Mouse (Mus musculus) embryonic facial prominence, embryonic 11.5 days (tissue): ENCODE measurements around the gene Prkrip1. TPM values are rescaled to one million over a fixed set of nuclear protein-coding genes. Genes with fewer than 3 reads are reported as not detected.
"Not testable (repeated sequence)": the region's sequence is repeated elsewhere in the genome, so short reads cannot be mapped to it uniquely, and the experiment has no call there.

Source experiments
- ATAC-seq: fragments of 200-750 bp; cut with Nextera tagmentation; replicated peaks from 2 replicates; pipeline ENCODE4 v1.8.0; 2017; ENCODE audit warnings: low read depth; ENCODE audit not compliant: insufficient number of reproducible peaks, low FRiP score, low TSS enrichment
- DNase-seq: peaks from one replicate; pipeline ENCODE4 v3.0.0-alpha.2; 2015; ENCODE audit warnings: low spot score
- H3K27ac ChIP-seq: fragments of 300-500 bp; sonication (generic); replicated peaks from 2 replicates; pipeline ENCODE4 v1.5.1; 2014; ENCODE audit warnings: mild to moderate bottlenecking, low read depth, low read length, control low read depth
- H3K27me3 ChIP-seq: fragments of 300-500 bp; sonication (generic); 2 replicates; pipeline ENCODE4 v1.6.1; 2014; ENCODE audit warnings: mild to moderate bottlenecking, low read length, moderate library complexity, mixed read lengths; ENCODE audit not compliant: control insufficient read depth, insufficient read depth
- H3K36me3 ChIP-seq: fragments of 300-500 bp; sonication (generic); replicated peaks from 2 replicates; pipeline ENCODE4 v1.6.1; 2014; ENCODE audit warnings: low read depth, mild to moderate bottlenecking, low read length, moderate library complexity, mixed read lengths; ENCODE audit not compliant: control insufficient read depth, insufficient read depth
- H3K4me1 ChIP-seq: fragments of 300-500 bp; sonication (generic); 2 replicates; pipeline ENCODE4 v1.6.1; 2014; ENCODE audit warnings: low read length, mixed read lengths; ENCODE audit not compliant: control insufficient read depth, insufficient read depth
- H3K4me2 ChIP-seq: fragments of 300-500 bp; sonication (generic); 2 replicates; pipeline ENCODE4 v1.6.1; 2014; ENCODE audit warnings: low read depth, mild to moderate bottlenecking, control low read depth, low read length, moderate library complexity
- H3K4me3 ChIP-seq: fragments of 300-500 bp; sonication (generic); 2 replicates; pipeline ENCODE4 v1.5.1; 2014; ENCODE audit warnings: low read depth, low read length, control low read depth
- H3K9ac ChIP-seq: fragments of 300-500 bp; sonication (generic); replicated peaks from 2 replicates; pipeline ENCODE4 v1.6.1; 2014; ENCODE audit warnings: mild to moderate bottlenecking, control low read depth, low read length
- H3K9me3 ChIP-seq: fragments of 300-500 bp; sonication (generic); replicated peaks from 2 replicates; pipeline ENCODE4 v1.6.1; 2016; ENCODE audit warnings: mild to moderate bottlenecking, low read length, inconsistent platforms, mixed read lengths; ENCODE audit not compliant: control insufficient read depth
- WGBS: fragments of 180-500 bp; shearing (Covaris S2); extraction: QIAGEN DNeasy Blood & Tissue Kit; methylation state at CpG from one replicate; pipeline ENCODE4 v1.1.7; 2014; 5-methylcytosine and 5-hydroxymethylcytosine counted together
- polyA plus RNA-seq: library from polyadenylated mRNA; unstranded; fragments of >200 nt; fragmentation: Nextera tagmentation; extraction: Ambion mirVana; gene quantifications from 2 replicates; pipeline ENCODE4 v1.2.1, GENCODE M21; 2014

The Prkrip1 gene
- polyA plus RNA-seq, 1 experiment from 2014 or later: 75.6 TPM

DNA sequence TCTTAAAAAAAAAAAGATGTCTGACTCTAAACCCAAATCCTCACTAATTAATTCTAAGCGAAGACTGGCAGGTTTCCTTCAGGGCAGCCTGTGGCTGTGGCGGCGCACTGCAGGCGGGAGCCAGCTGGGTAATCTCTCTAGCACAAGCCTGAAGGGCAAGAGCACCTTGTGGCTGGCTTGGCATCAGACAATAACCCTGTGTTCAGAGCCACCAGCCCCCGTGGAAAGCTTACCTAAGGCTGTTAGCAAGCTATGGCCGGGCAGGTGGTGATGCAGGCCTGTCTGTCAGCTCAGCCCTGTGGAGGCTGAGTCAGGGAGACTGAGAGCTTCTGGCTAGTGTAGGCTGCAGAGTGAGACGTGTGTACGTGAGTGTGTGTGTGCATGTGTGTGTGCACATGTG is 33.5 kb downstream of the Prkrip1 start:
- no peak for DNase-seq
- H3K4me1 ChIP-seq: no peaks in the 10 kb centered on the region
- WGBS: 79% methylated on average over 8 of the region's 8 CpGs
- no peak overlapping the region for H3K9ac ChIP-seq
- H3K27me3 ChIP-seq: no peaks in the 10 kb centered on the region
- H3K36me3 ChIP-seq: no peaks in the 10 kb centered on the region
- H3K27ac ChIP-seq: no peak overlapping the region
- H3K9me3 ChIP-seq: no peaks in the 10 kb centered on the region
- H3K4me3 ChIP-seq: no peak overlapping the region
- no peak for ATAC-seq
- H3K4me2 ChIP-seq: no peak overlapping the region

DNA sequence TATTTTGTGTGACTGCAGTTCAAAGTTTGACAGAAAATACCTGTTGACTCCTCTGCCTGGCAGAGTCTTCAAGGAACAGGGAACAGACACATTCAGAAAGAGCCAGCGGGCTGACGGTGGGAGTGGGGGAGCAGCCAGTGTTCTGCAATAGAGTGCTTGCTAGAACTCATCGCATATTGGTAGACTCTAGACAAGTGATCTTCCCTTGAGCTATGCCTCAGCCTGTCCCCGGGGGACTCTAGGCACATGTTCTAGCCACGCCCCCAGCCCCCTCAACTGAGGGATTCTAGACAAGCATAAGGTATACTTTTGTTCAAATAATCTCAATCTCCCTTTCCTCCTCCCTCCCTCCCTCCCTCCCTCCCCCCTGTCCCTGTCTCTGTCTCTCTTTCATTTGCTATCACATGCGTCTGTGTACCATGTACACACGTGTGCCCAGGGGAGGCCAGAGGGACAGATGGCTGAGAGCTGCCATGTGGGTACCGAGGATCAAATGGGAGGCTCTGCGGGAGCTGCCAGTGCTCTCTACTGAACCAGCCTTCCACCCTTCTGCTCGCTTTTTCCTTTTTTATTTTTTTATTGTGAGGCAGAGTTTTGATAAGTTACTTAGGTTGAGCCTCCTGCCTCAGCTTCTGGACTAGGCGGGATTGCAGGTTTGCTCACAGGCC is 34.8 kb downstream of the Prkrip1 start:
- Histone ChIP-seq H3K36me3 (no peaks in the 10 kb centered on the region), H3K4me3 (no peak overlapping the region), H3K4me1 (no peaks in the 10 kb centered on the region), H3K4me2 (no peak overlapping the region), H3K9ac (no peak overlapping the region), H3K27ac (no peak overlapping the region), H3K27me3 (no peaks in the 10 kb centered on the region), H3K9me3 (no peaks in the 10 kb centered on the region)
- DNase-seq (no peak), ATAC-seq (no peak)
- whole genome bisulfite sequencing: 84% methylated on average over 11 of the region's 11 CpGs

DNA sequence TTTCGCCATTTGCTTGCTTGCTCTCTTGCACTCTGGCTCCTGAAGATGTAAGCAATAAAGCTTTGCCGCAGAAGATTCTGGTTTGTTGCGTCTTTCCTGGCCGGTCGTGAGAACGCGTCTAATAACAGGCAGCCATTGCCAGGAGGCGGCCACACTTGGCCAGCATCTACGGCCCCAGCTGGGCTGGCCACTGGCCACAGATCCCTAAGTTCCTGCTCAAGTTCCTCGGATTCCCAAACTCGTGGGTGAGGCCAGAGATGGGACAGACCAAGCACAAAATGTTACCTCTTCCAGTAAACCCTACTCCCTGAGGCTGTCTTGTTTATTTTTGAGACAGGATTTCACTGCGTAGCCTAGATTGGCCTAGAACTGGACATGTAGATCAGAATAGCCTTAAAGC is 38.7 kb downstream of the Prkrip1 start:
- not testable (repeated sequence) for H3K36me3 ChIP-seq, H3K4me1 ChIP-seq, H3K27me3 ChIP-seq, DNase-seq, H3K4me3 ChIP-seq, H3K27ac ChIP-seq, H3K4me2 ChIP-seq, ATAC-seq, H3K9me3 ChIP-seq, H3K9ac ChIP-seq
- WGBS: 92% methylated on average over 11 of the region's 12 CpGs

DNA sequence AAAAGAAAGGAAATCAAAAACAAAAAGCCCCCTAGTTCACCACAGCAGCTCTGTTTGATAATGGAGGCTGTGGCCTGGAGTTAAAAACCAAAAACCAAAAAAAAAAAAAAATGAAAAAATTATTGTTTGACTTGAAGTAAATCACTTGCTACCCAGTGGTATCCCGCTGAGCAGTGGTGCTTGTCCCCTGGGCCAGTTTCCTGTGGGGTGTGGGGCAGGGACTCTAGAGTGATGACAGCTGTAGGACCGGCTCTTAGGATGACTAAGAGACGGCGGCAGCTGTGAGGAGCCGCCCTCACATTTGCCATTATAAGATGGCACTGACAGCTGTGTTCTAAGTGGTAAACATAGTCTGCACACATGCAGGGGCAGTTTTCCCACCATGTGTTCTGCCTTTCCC is 43.4 kb downstream of the Prkrip1 start:
- Histone ChIP-seq H3K27me3 (no peaks in the 10 kb centered on the region), H3K4me3 (no peak overlapping the region), H3K4me2 (no peak overlapping the region), H3K27ac (no peak overlapping the region), H3K9ac (no peak overlapping the region), H3K4me1 (no peaks in the 10 kb centered on the region), H3K36me3 (no peaks in the 10 kb centered on the region), H3K9me3 (no peaks in the 10 kb centered on the region)
- 78% methylated on average over 5 of the region's 5 CpGs for WGBS
- ATAC-seq (no peak), DNase-seq (no peak)

DNA sequence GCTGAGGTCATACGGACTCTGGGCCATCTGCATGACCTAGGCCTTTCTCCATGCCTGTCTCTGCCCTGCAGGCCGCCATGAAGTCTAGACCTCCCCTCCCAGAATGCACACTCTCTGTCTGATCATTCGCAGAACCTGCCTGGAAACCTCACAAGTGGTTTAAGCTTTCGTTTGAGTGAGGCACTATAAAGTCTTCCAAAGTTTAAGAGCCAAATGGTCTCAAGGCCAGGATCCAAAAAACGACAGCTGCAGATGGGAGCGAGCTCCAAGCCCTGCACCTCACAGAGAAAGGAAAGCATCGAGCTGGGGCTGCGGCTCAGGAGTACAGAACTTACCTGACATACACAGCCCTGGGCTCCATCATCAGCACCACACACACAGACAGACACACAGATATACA is 46.4 kb downstream of the Prkrip1 start:
- Histone ChIP-seq H3K4me2 (no peak overlapping the region), H3K4me3 (no peak overlapping the region), H3K4me1 (no peaks in the 10 kb centered on the region), H3K36me3 (no peaks in the 10 kb centered on the region), H3K27me3 (no peaks in the 10 kb centered on the region), H3K9ac (no peak overlapping the region), H3K9me3 (no peaks in the 10 kb centered on the region), H3K27ac (no peak overlapping the region)
- 80% methylated on average over 8 of the region's 8 CpGs for WGBS
- no peak for DNase-seq
- no peak for ATAC-seq

DNA sequence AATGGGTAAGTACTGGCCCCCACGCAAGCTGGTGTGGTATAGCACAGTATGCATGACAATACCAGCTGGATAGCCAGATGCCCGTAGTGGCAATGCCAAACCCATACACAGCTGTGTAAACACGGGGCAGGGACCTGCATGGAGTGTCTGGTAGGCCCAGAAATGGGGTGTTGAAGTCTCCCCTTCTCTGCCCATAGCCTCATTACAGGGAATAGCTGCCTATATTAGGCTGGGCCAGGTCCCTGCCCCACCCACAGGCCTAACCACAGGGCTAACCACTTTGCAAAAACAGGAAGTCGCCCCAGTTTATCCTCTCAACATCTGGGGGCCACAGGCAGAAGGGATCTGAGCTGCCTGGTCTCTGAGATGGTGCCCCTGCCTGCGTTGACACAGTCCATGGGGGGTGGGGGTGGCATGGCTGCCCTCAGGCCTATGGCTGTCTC is 49.6 kb downstream of the Prkrip1 start:
- WGBS: 64% methylated on average over 5 of the region's 5 CpGs
- not testable (repeated sequence) for H3K27me3 ChIP-seq, H3K4me3 ChIP-seq, H3K4me2 ChIP-seq, ATAC-seq, H3K36me3 ChIP-seq, H3K9ac ChIP-seq, H3K9me3 ChIP-seq, H3K4me1 ChIP-seq, H3K27ac ChIP-seq, DNase-seq

DNA sequence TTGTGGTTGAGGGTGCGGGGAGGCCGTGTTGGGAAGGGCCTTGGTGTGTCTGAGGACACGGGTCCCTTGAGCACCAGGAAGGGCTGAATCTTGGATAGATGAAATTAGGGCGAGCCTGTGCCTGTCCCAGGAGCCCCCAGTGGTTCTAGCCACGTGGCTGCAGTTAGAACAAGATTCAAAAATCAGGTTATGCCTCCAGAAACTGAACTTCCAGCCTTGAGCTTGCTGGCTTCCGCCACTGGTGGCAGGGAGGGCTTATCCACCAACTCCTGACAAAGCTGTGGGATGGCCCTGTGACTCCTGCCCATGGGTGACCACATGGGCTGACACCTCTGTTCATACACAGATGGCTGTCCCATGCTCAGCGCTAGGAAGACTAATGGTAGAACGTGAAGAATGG is 51.1 kb downstream of the Prkrip1 start:
- ATAC-seq: no peak
- Histone ChIP-seq H3K9me3 (no peaks in the 10 kb centered on the region), H3K4me1 (no peaks in the 10 kb centered on the region), H3K4me2 (no peak overlapping the region), H3K27me3 (no peaks in the 10 kb centered on the region), H3K4me3 (no peak overlapping the region), H3K9ac (no peak overlapping the region), H3K36me3 (no peaks in the 10 kb centered on the region), H3K27ac (no peak overlapping the region)
- DNase-seq: no peak
- 74% methylated on average over 8 of the region's 8 CpGs for WGBS

DNA sequence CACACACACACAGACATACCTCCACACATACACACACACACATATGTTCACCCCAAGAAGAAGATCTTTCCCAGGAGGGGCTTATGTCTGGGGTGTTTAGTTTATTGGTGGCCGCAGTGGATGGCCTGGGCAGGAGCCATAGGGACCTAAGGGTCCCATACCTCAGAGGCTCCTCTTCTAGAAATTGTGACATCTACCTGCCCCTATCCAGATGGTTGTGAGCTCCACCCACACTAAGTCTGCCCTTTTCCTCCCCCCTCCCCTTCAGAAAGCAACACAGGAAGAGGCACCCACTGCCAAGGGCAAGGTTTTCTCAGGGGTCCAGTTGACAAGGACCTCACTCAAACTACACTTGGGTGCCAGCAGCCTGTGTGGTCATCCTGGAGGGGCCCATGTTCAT is 51.8 kb downstream of the Prkrip1 start:
- no peak for ATAC-seq
- no peak for DNase-seq
- no peaks in the 10 kb centered on the region; the same call in 1 of the 2 replicates for H3K36me3 ChIP-seq

More for the DNA sequence above, 51.8 kb downstream of the Prkrip1 start:
- H3K4me2 ChIP-seq: no peak overlapping the region
- H3K27me3 ChIP-seq: no peaks in the 10 kb centered on the region
- WGBS: 75% methylated on average over 1 of the region's 1 CpGs
- no peaks in the 10 kb centered on the region for H3K4me1 ChIP-seq
- no peak overlapping the region for H3K4me3 ChIP-seq
- no peak overlapping the region for H3K9ac ChIP-seq
- no peak overlapping the region for H3K27ac ChIP-seq
- H3K9me3 ChIP-seq: no peaks in the 10 kb centered on the region
